Mouse (Mus musculus) CH12.LX (cell line): ENCODE measurements at regions not wholly inside any gene's neighbourhood (a gene's known extent, or its start where the extent isn't known, plus 50 kb on each side); places are given as distances from the start of the nearest gene placed in this dataset.

Experiments
- DNase-seq: peaks from one replicate; pipeline ENCODE4 v3.0.0-alpha.2; 2013; ENCODE audit errors: extremely low read depth
- H3K27ac ChIP-seq: 2 replicates; pipeline ENCODE4 v1.5.1; 2012; ENCODE audit warnings: low read depth, mild to moderate bottlenecking, control low read depth, moderate library complexity; ENCODE audit not compliant: insufficient read depth
- H3K27me3 ChIP-seq: replicated peaks from 2 replicates; pipeline ENCODE3; 2012; ENCODE audit warnings: inconsistent platforms
- H3K36me3 ChIP-seq, 2 experiments: replicated peaks in 1 of 2; 2 replicates each; pipeline versions ENCODE3 to v1.6.1; 2012; ENCODE audit warnings: inconsistent platforms in 1 of 2, low read length in 1 of 2, mild to moderate bottlenecking in 1 of 2, mixed read lengths in 1 of 2, moderate library complexity in 1 of 2; ENCODE audit not compliant: control insufficient read depth in 1 of 2, insufficient read depth in 1 of 2
- H3K4me1 ChIP-seq, 2 experiments: 2 replicates each; pipeline ENCODE4 v1.6.1; 2012; ENCODE audit warnings: inconsistent platforms in 1 of 2, moderate library complexity in 1 of 2; ENCODE audit not compliant: insufficient read depth in 2 of 2, control insufficient read depth in 1 of 2
- H3K4me2 ChIP-seq: 2 replicates; pipeline ENCODE4 v1.6.1; 2012; ENCODE audit warnings: low read depth, mild to moderate bottlenecking, control low read depth; ENCODE audit not compliant: poor library complexity, insufficient read depth, severe bottlenecking
- H3K4me3 ChIP-seq, 3 experiments: fragments of 150-350 bp in 1 of 3; sonication (generic) in 1 of 3; replicated peaks in 1 of 3; 2 replicates each; pipeline versions ENCODE3 to v1.5.1; 2011 to 2012; ENCODE audit warnings: low read depth in 2 of 3, low read length in 2 of 3, mild to moderate bottlenecking in 2 of 3, moderate library complexity in 2 of 3, control low read depth in 1 of 3, improper control_type of control experiment in 1 of 3, inconsistent platforms in 1 of 3, mixed read lengths in 1 of 3; ENCODE audit not compliant: poor library complexity in 1 of 3
- H3K79me2 ChIP-seq: replicated peaks from 2 replicates; pipeline ENCODE4 v1.6.1; 2012; ENCODE audit warnings: mild to moderate bottlenecking, moderate library complexity; ENCODE audit not compliant: control insufficient read depth, poor library complexity, insufficient read depth, severe bottlenecking; ENCODE audit errors: extremely low read depth
- H3K9ac ChIP-seq: 2 replicates; pipeline ENCODE4 v1.6.1; 2012; ENCODE audit warnings: low read depth, mild to moderate bottlenecking, control low read depth, moderate library complexity; ENCODE audit not compliant: insufficient read depth
- H3K9me3 ChIP-seq: replicated peaks from 2 replicates; pipeline ENCODE3; 2012; ENCODE audit warnings: low read length, inconsistent platforms, mixed read lengths
- CTCF ChIP-seq, 2 experiments: IDR thresholded peaks in 1 of 2; conservative IDR thresholded peaks in 1 of 2; 2 replicates each; pipeline ENCODE4 v1.5.1; 2011 to 2012; ENCODE audit warnings: low read depth in 2 of 2, low read length in 2 of 2, improper control_type of control experiment in 1 of 2, inconsistent platforms in 1 of 2, mild to moderate bottlenecking in 1 of 2, moderate library complexity in 1 of 2
- ELF1 ChIP-seq: IDR thresholded peaks from 2 replicates; pipeline ENCODE4 v1.6.1; 2014; ENCODE audit warnings: low read depth, mild to moderate bottlenecking, inconsistent platforms, low read length, improper control_type of control experiment
- EP300 ChIP-seq: IDR thresholded peaks from 2 replicates; pipeline ENCODE4 v1.6.1; 2011; ENCODE audit warnings: low read length, improper control_type of control experiment
- GABPA ChIP-seq: IDR thresholded peaks from 2 replicates; pipeline ENCODE4 v1.6.1; 2012; ENCODE audit warnings: low read depth, low read length, improper control_type of control experiment, inconsistent platforms; ENCODE audit not compliant: insufficient replicate concordance
- HCFC1 ChIP-seq: IDR thresholded peaks from 2 replicates; pipeline ENCODE4 v1.6.1; 2012; ENCODE audit warnings: low read depth, mild to moderate bottlenecking, inconsistent platforms, low read length, improper control_type of control experiment
- MAFK ChIP-seq: IDR thresholded peaks from 2 replicates; pipeline ENCODE4 v1.6.1; 2011; ENCODE audit warnings: low read length, improper control_type of control experiment; ENCODE audit not compliant: insufficient replicate concordance
- MAZ ChIP-seq: IDR thresholded peaks from 2 replicates; pipeline ENCODE4 v1.6.1; 2012; ENCODE audit warnings: low read depth, mild to moderate bottlenecking, inconsistent platforms, low read length, improper control_type of control experiment, moderate library complexity
- MXI1 ChIP-seq: IDR thresholded peaks from 2 replicates; pipeline ENCODE4 v1.6.1; 2011; ENCODE audit warnings: mild to moderate bottlenecking, low read depth, low read length, improper control_type of control experiment
- MYC ChIP-seq: IDR thresholded peaks from 2 replicates; pipeline ENCODE4 v1.6.1; 2011; ENCODE audit warnings: low read depth, mild to moderate bottlenecking, improper control_type of control experiment, low read length
- POLR2AphosphoS2 ChIP-seq: IDR thresholded peaks from 2 replicates; pipeline ENCODE4 v1.6.1; 2011; ENCODE audit warnings: low read depth, low read length, improper control_type of control experiment
- RAD21 ChIP-seq: IDR thresholded peaks from 2 replicates; pipeline ENCODE4 v1.6.1; 2011; ENCODE audit warnings: low read depth, mild to moderate bottlenecking, low read length, improper control_type of control experiment, moderate library complexity
- SIN3A ChIP-seq: IDR thresholded peaks from 2 replicates; pipeline ENCODE4 v1.6.1; 2012; ENCODE audit warnings: low read length, improper control_type of control experiment, inconsistent platforms
- SMC3 ChIP-seq: IDR thresholded peaks from 2 replicates; pipeline ENCODE4 v1.6.1; 2011; ENCODE audit warnings: low read depth, low read length, improper control_type of control experiment
- USF2 ChIP-seq: conservative IDR thresholded peaks from 2 replicates; pipeline ENCODE4 v1.6.1; 2011; ENCODE audit warnings: low read depth, low read length, improper control_type of control experiment
- ZC3H11A ChIP-seq: IDR thresholded peaks from 2 replicates; pipeline ENCODE4 v1.6.1; 2012; ENCODE audit warnings: low read depth, mild to moderate bottlenecking, inconsistent platforms, low read length, improper control_type of control experiment
- ZKSCAN1 ChIP-seq: IDR thresholded peaks from 2 replicates; pipeline ENCODE4 v1.6.1; 2012; ENCODE audit warnings: low read depth, inconsistent platforms, low read length, improper control_type of control experiment, borderline replicate concordance
- dilution Hi-C: fragments of 300-500 bp; cut with MboI; formaldehyde crosslinking; loops from 2 replicates; pipeline ENCODE4 v1.14.3; 2020; ENCODE audit warnings: low sequenced_read_pairs; ENCODE audit not compliant: extremely low pct_unique_long_range_greater_than_20kb, extremely low pct_ligation_motif_present
- in situ Hi-C: fragments of 300-500 bp; cut with MboI; formaldehyde crosslinking; loops from 3 replicates; pipeline ENCODE4 v1.14.3; 2019; ENCODE audit warnings: low sequenced_read_pairs, low pct_ligation_motif_present, low pct_unique_long_range_greater_than_20kb, mixed read lengths

- Histone ChIP-seq H3K4me2 (no peak overlapping the region), H3K27ac (no peak overlapping the region), H3K36me3 (no peaks in the 10 kb centered on the region), H3K4me1 (peaks cover 0 to 7% of the 10 kb centered on the region in 2 experiments; a peak in 2 of 4 replicates), H3K9ac (no peak overlapping the region), H3K79me2 (no peaks in the 10 kb centered on the region), H3K27me3 (no peaks in the 10 kb centered on the region), H3K9me3 (peaks cover 4% of the 10 kb centered on the region), H3K4me3 (no peak overlapping the region)
- DNase-seq = peak; percentile 46
- dilution Hi-C loops (no loop called here), in situ Hi-C loops (no loop called here)
- no peak for TF ChIP-seq ZC3H11A
- TF ChIP-seq MYC = no peak
- no peak for TF ChIP-seq EP300
- TF ChIP-seq MAFK = no peak
- no peak for TF ChIP-seq SIN3A
- TF ChIP-seq RAD21 = peak; percentile 61
- no peak for TF ChIP-seq HCFC1
- no peak for TF ChIP-seq POLR2AphosphoS2
- TF ChIP-seq SMC3 = peak; percentile 71
- TF ChIP-seq CTCF (conservative IDR thresholded peaks at IDR 0.05 in 1 of 2, IDR thresholded peaks at IDR 0.05 in 1 of 2; ENCODE audit: low read depth in 2 of 2, low read length in 2 of 2) = peak; percentile 10 to 71; a peak in 2 of 4 replicates
Measured at GRCm38 (mm10) chr8:88010566-88010965, 51.2 kb upstream of the Zfp423 start.

GRCm38 (mm10) chr8:88009878-88010277, 50.5 kb upstream of the Zfp423 start:
- Histone ChIP-seq H3K4me1 (peaks cover 0 to 7% of the 10 kb centered on the region in 2 experiments; a peak in 2 of 4 replicates), H3K79me2 (no peaks in the 10 kb centered on the region), H3K27me3 (no peaks in the 10 kb centered on the region), H3K4me2 (no peak overlapping the region), H3K9ac (no peak overlapping the region), H3K4me3 (no peak overlapping the region), H3K36me3 (no peaks in the 10 kb centered on the region), H3K9me3 (peaks cover 4% of the 10 kb centered on the region), H3K27ac (no peak overlapping the region)
- dilution Hi-C loops (no loop called here), in situ Hi-C loops (no loop called here)
- DNase-seq = no peak
- TF ChIP-seq ZKSCAN1 (no peak), ELF1 (no peak), GABPA (no peak), USF2 (no peak), MAFK (no peak), MAZ (no peak), ZC3H11A (no peak), SMC3 (no peak), MXI1 (no peak)
